Comparison of ENCODE assay signal across 22 mouse cellular contexts in the genomic region with DNA sequence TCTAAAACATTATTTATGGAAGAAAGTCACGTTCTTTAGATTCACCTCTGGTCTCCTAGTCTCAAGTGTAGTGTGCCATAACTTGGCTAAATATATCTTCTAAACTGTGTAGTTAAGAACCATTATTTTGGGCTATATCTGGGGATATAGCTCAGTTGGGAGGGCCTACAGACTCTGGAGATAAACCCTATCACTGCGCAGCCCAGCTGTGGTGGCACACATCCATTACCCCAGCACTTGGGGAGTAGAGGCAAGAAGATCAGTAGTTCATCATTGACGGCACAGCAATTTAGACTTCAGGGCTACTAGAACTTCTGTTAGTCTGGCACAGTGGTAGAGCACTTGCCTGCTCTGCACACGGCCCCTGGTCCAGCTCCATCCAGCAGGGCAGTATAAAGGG. TPM values are rescaled to one million over a fixed set of nuclear protein-coding genes. Genes with fewer than 3 reads are reported as not detected.
A peak's percentile ranks its signal among the peaks of the same experiment; 100 is the strongest.
DNase-seq lines count a peak whose midpoint lies in the region; ATAC-seq and TF ChIP-seq lines count a peak whose summit lies in the region.
"Had no signal": no experiment of that assay in that cellular context is flagged by ENCODE, and none has a peak within 500 bp of the region (broad histone marks: within the 10 kb centered on the region; RNA-seq: fewer than 3 reads in every experiment).

No protein-coding gene starts in this region.

- no peak overlapping the region for H3K4me3 ChIP-seq in cerebellum, adult 2 months (replicated peaks; ENCODE audit: insufficient read depth, low read depth, low read length)
- no peak overlapping the region for H3K4me3 ChIP-seq in MEL (ENCODE audit: control insufficient read depth in 1 of 2, insufficient read depth in 1 of 2, low read depth in 2 of 2, low read length in 2 of 2)
- H3K4me3 ChIP-seq in kidney, embryonic 16.5 days (ENCODE audit: low read length) = no peak overlapping the region
- H3K4me3 ChIP-seq: embryonic facial prominence, embryonic 13.5 days; embryonic facial prominence, embryonic 15.5 days; erythroblast, embryonic 14.5 days; forebrain, embryonic 13.5 days; forebrain, embryonic 15.5 days had no signal

- H3K36me3 ChIP-seq in MEL (ENCODE audit: control insufficient read depth in 1 of 2, insufficient read depth in 2 of 2, low read length in 2 of 2) = peaks cover 0 to 20% of the 10 kb centered on the region in 2 experiments; a peak in 2 of 4 replicates
- peaks cover 15% of the 10 kb centered on the region; the same call in 1 of the 2 replicates for H3K36me3 ChIP-seq in kidney, embryonic 16.5 days (ENCODE audit: insufficient read depth, low read length)
- H3K36me3 ChIP-seq: forebrain, embryonic 15.5 days had no signal

- peak; percentile 20 for DNase-seq in cerebellum, adult 11 months
- DNase-seq in cerebellum, adult 9-10 months = no peak
- no peak for DNase-seq in cerebellum, adult 2 months
- DNase-seq in cerebellum, postnatal 14 days = no peak
- peak; percentile 58 for DNase-seq in MEL (ENCODE audit: low read depth, low spot score)
- DNase-seq in adrenal gland, postnatal 4 days (ENCODE audit: low spot score in 2 of 2) = no peak
- DNase-seq: adrenal gland, adult 2 months; adrenal gland, postnatal 10 days; adrenal gland, postnatal 25 days; B cell, adult 2 months; forebrain, postnatal 0 days had no signal

- H3K4me1 ChIP-seq in cerebellum, adult 2 months (ENCODE audit: control insufficient read depth, insufficient read depth, low read length) = peaks cover 16% of the 10 kb centered on the region
- peaks cover 11 to 26% of the 10 kb centered on the region in 2 experiments for H3K4me1 ChIP-seq in MEL (ENCODE audit: control insufficient read depth in 1 of 2, insufficient read depth in 2 of 2, low read length in 2 of 2)
- H3K4me1 ChIP-seq in kidney, embryonic 16.5 days (ENCODE audit: insufficient read depth, low read length) = 0 out of 2 replicates have a peak, but pooled peaks cover 4% of the 10 kb centered on the region
- H3K4me1 ChIP-seq: embryonic facial prominence, embryonic 13.5 days; embryonic facial prominence, embryonic 15.5 days; forebrain, embryonic 13.5 days; forebrain, embryonic 15.5 days had no signal

- no peak overlapping the region for H3K4me2 ChIP-seq in kidney, embryonic 16.5 days (replicated peaks; ENCODE audit: low read depth, low read length)
- H3K4me2 ChIP-seq: embryonic facial prominence, embryonic 13.5 days; embryonic facial prominence, embryonic 15.5 days; forebrain, embryonic 13.5 days; forebrain, embryonic 15.5 days had no signal

- TF ChIP-seq POLR2A in cerebellum, adult 2 months (IDR thresholded peaks at IDR 0.05; ENCODE audit: borderline replicate concordance, insufficient read depth, low read length) = no peak
- TF ChIP-seq POLR2A in MEL (IDR thresholded peaks at IDR 0.05; ENCODE audit: control insufficient read depth in 1 of 2, insufficient read depth in 1 of 2, low read depth in 1 of 2, low read length in 2 of 2, poor library complexity in 1 of 2) = no peak

- no peaks in the 10 kb centered on the region for H3K9me3 ChIP-seq in MEL (replicated peaks; ENCODE audit: insufficient read depth, low read length)
- no peaks in the 10 kb centered on the region for H3K9me3 ChIP-seq in kidney, embryonic 16.5 days (ENCODE audit: low read length)
- H3K9me3 ChIP-seq: embryonic facial prominence, embryonic 13.5 days; embryonic facial prominence, embryonic 15.5 days; forebrain, embryonic 13.5 days; forebrain, embryonic 15.5 days; G1E had no signal

- H3K27ac ChIP-seq in cerebellum, adult 2 months (ENCODE audit: insufficient read depth, low read length) = peak overlapping the region; percentile 47
- no peak overlapping the region for H3K27ac ChIP-seq in MEL (ENCODE audit: control insufficient read depth, low read depth, low read length)
- no peak overlapping the region for H3K27ac ChIP-seq in kidney, embryonic 16.5 days (ENCODE audit: low read length)
- H3K27ac ChIP-seq: embryonic facial prominence, embryonic 13.5 days; embryonic facial prominence, embryonic 15.5 days; forebrain, embryonic 13.5 days; forebrain, embryonic 15.5 days had no signal

- no peaks in the 10 kb centered on the region for H3K27me3 ChIP-seq in cerebellum, adult 2 months (ENCODE audit: control insufficient read depth, insufficient read depth, low read length)
- no peaks in the 10 kb centered on the region for H3K27me3 ChIP-seq in MEL (ENCODE audit: control insufficient read depth in 1 of 2, insufficient read depth in 2 of 2, low read length in 2 of 2)
- H3K27me3 ChIP-seq in kidney, embryonic 16.5 days (ENCODE audit: insufficient read depth, low read length) = no peaks in the 10 kb centered on the region
- H3K27me3 ChIP-seq: CH12.LX; embryonic facial prominence, embryonic 13.5 days; embryonic facial prominence, embryonic 15.5 days; forebrain, embryonic 13.5 days; forebrain, embryonic 15.5 days had no signal

- 89% methylated on average over 4 of the region's 4 CpGs for WGBS in cerebellum, adult 2 months
- WGBS in kidney, embryonic 16.5 days = 87% methylated on average over 4 of the region's 4 CpGs

- no peak for TF ChIP-seq CTCF in cerebellum, adult 2 months (IDR thresholded peaks at IDR 0.05; ENCODE audit: borderline replicate concordance, insufficient read depth, low read depth, low read length)
- no peak for TF ChIP-seq CTCF in MEL (IDR thresholded peaks at IDR 0.05 in 2 of 3, conservative IDR thresholded peaks at IDR 0.05 in 1 of 3; ENCODE audit: control insufficient read depth in 1 of 3, insufficient read depth in 1 of 3, low read depth in 2 of 3, low read length in 3 of 3, poor library complexity in 1 of 3, severe bottlenecking in 1 of 3)

- peak; percentile 30 for ATAC-seq in megakaryocyte progenitor cell, adult 5-6 weeks (replicated peaks; ENCODE audit: poor library complexity)
- no peak for ATAC-seq in kidney, embryonic 16.5 days (ENCODE audit: low FRiP score, low TSS enrichment)
- ATAC-seq: CD4-positive, CD25-positive, alpha-beta regulatory T cell, adult 4 months; forebrain, embryonic 13.5 days; forebrain, embryonic 15.5 days had no signal

- peak; percentile 55 to 66 for TF ChIP-seq EP300 in MEL (IDR thresholded peaks at IDR 0.05; ENCODE audit: low read depth in 1 of 2, low read length in 2 of 2)

- no peak overlapping the region for H3K9ac ChIP-seq in MEL (ENCODE audit: control insufficient read depth, low read depth, low read length, poor library complexity, severe bottlenecking)
- no peak overlapping the region for H3K9ac ChIP-seq in kidney, embryonic 16.5 days (replicated peaks; ENCODE audit: low read length)
- H3K9ac ChIP-seq: embryonic facial prominence, embryonic 13.5 days; embryonic facial prominence, embryonic 15.5 days; forebrain, embryonic 13.5 days; forebrain, embryonic 15.5 days; forebrain, postnatal 0 days had no signal

- H3K79me2 ChIP-seq in MEL (ENCODE audit: control insufficient read depth, insufficient read depth, low read length, poor library complexity) = no peaks in the 10 kb centered on the region; the same call in 1 of the 2 replicates

- no peak for TF ChIP-seq RAD21 in MEL (IDR thresholded peaks at IDR 0.05; ENCODE audit: low read depth, low read length)

TF ChIP-seq in MEL, 35 proteins besides CTCF, POLR2A, EP300 and RAD21:
- peak; percentile 61 for TF ChIP-seq SIN3A (IDR thresholded peaks at IDR 0.05; ENCODE audit: low read length)
- TF ChIP-seq ETS1 (IDR thresholded peaks at IDR 0.05; ENCODE audit: low read depth, low read length) = peak; percentile 89
- no peak for TF ChIP-seq USF2 (IDR thresholded peaks at IDR 0.05; ENCODE audit: borderline replicate concordance in 1 of 2, insufficient read depth in 1 of 2, low read depth in 1 of 2, low read length in 2 of 2)
- TF ChIP-seq TBP (IDR thresholded peaks at IDR 0.05; ENCODE audit: low read depth, low read length) = no peak
- TF ChIP-seq NRF1 (IDR thresholded peaks at IDR 0.05; ENCODE audit: insufficient read depth, low read depth, low read length, poor library complexity, severe bottlenecking) = peak; percentile 44; the same call in 1 of the 2 replicates
- TF ChIP-seq RCOR1 (IDR thresholded peaks at IDR 0.05; ENCODE audit: low read depth, low read length) = peak; percentile 29; the same call in 1 of the 2 replicates
- peak; percentile 62; the same call in 1 of the 2 replicates for TF ChIP-seq TCF12 (IDR thresholded peaks at IDR 0.05; ENCODE audit: low read depth, low read length)
- TF ChIP-seq GATA1 (IDR thresholded peaks at IDR 0.05; ENCODE audit: low read depth, low read length) = peak; percentile 76

RNA-seq across cellular contexts. Expression of a gene that starts 34.7 kb away (rescaled TPM):
- 0.51 and 0.75 TPM in 2 replicates for polyA plus RNA-seq in cerebellum, adult 2 months (2012; rRNA removed)
- total RNA-seq in MEL (2012; rRNA removed) = 1.2 and 1.5 TPM in 2 replicates
- polyA plus RNA-seq in MEL (2012; ENCODE audit: insufficient read depth in 1 of 2, insufficient read length in 2 of 2, low read depth in 1 of 2, low replicate concordance in 2 of 2, missing spikeins in 1 of 2) = 1 to 10 TPM in 1 of 2 experiments, not detected in 1; 2.8 TPM
- 21.6 and 34.9 TPM in 2 replicates for total RNA-seq in megakaryocyte progenitor cell, adult 5-6 weeks (2015)
- 22.0 and 22.2 TPM in 2 replicates for total RNA-seq in megakaryocyte progenitor cell, adult 5-6 weeks (2017)
- 2.9 and 3.4 TPM in 2 replicates for polyA plus RNA-seq in kidney, embryonic 16.5 days (2015; fragmentation: Nextera tagmentation; extraction: Ambion mirVana)
- total RNA-seq in adrenal gland, postnatal 4 days (2021) = 10 to 100 TPM in 1 of 2 experiments, 1 to 10 TPM in 1; 1.3 to 12.9 TPM
- total RNA-seq: forebrain, postnatal 0 days had no signal
- polyA plus RNA-seq: erythroblast, embryonic 14.5 days; forebrain, embryonic 11.5 days; forebrain, embryonic 13.5 days; forebrain, embryonic 15.5 days; forebrain, postnatal 0 days had no signal

Comparison
In these comparisons a context has a peak if more than half of its experiments do, and no peak if none do; other contexts are left out.
1. DNase-seq: peak in cerebellum, adult 11 months (single experiment) and MEL (single experiment); none in cerebellum, adult 9-10 months (single experiment), cerebellum, adult 2 months (0 of 2), cerebellum, postnatal 14 days (0 of 2) and adrenal gland, postnatal 4 days (0 of 2).